Mouse (Mus musculus) CH12.LX (cell line): ENCODE results near the gene Phlpp2. TPM values are rescaled to one million over a fixed set of nuclear protein-coding genes. Genes with fewer than 3 reads are reported as not detected.
A peak's percentile ranks its signal among the peaks of the same experiment; 100 is the strongest.

Experiments used
- DNase-seq: peaks from one replicate; pipeline ENCODE4 v3.0.0-alpha.2; 2013; ENCODE audit errors: extremely low read depth
- H3K27ac ChIP-seq: 2 replicates; pipeline ENCODE4 v1.5.1; 2012; ENCODE audit warnings: low read depth, mild to moderate bottlenecking, control low read depth, moderate library complexity; ENCODE audit not compliant: insufficient read depth
- H3K27me3 ChIP-seq: replicated peaks from 2 replicates; pipeline ENCODE3; 2012; ENCODE audit warnings: inconsistent platforms
- H3K36me3 ChIP-seq, 2 experiments: replicated peaks in 1 of 2; 2 replicates each; pipeline versions ENCODE3 to v1.6.1; 2012; ENCODE audit warnings: inconsistent platforms in 1 of 2, low read length in 1 of 2, mild to moderate bottlenecking in 1 of 2, mixed read lengths in 1 of 2, moderate library complexity in 1 of 2; ENCODE audit not compliant: control insufficient read depth in 1 of 2, insufficient read depth in 1 of 2
- H3K4me1 ChIP-seq, 2 experiments: 2 replicates each; pipeline ENCODE4 v1.6.1; 2012; ENCODE audit warnings: inconsistent platforms in 1 of 2, moderate library complexity in 1 of 2; ENCODE audit not compliant: insufficient read depth in 2 of 2, control insufficient read depth in 1 of 2
- H3K4me2 ChIP-seq: 2 replicates; pipeline ENCODE4 v1.6.1; 2012; ENCODE audit warnings: low read depth, mild to moderate bottlenecking, control low read depth; ENCODE audit not compliant: poor library complexity, insufficient read depth, severe bottlenecking
- H3K4me3 ChIP-seq, 3 experiments: fragments of 150-350 bp in 1 of 3; sonication (generic) in 1 of 3; replicated peaks in 1 of 3; 2 replicates each; pipeline versions ENCODE3 to v1.5.1; 2011 to 2012; ENCODE audit warnings: low read depth in 2 of 3, low read length in 2 of 3, mild to moderate bottlenecking in 2 of 3, moderate library complexity in 2 of 3, control low read depth in 1 of 3, improper control_type of control experiment in 1 of 3, inconsistent platforms in 1 of 3, mixed read lengths in 1 of 3; ENCODE audit not compliant: poor library complexity in 1 of 3
- H3K79me2 ChIP-seq: replicated peaks from 2 replicates; pipeline ENCODE4 v1.6.1; 2012; ENCODE audit warnings: mild to moderate bottlenecking, moderate library complexity; ENCODE audit not compliant: control insufficient read depth, poor library complexity, insufficient read depth, severe bottlenecking; ENCODE audit errors: extremely low read depth
- H3K9ac ChIP-seq: 2 replicates; pipeline ENCODE4 v1.6.1; 2012; ENCODE audit warnings: low read depth, mild to moderate bottlenecking, control low read depth, moderate library complexity; ENCODE audit not compliant: insufficient read depth
- H3K9me3 ChIP-seq: replicated peaks from 2 replicates; pipeline ENCODE3; 2012; ENCODE audit warnings: low read length, inconsistent platforms, mixed read lengths
- BHLHE40 ChIP-seq: IDR thresholded peaks from 2 replicates; pipeline ENCODE4 v1.6.1; 2011; ENCODE audit warnings: mild to moderate bottlenecking, low read depth, low read length, improper control_type of control experiment
- CHD1 ChIP-seq: IDR thresholded peaks from 2 replicates; pipeline ENCODE4 v1.6.1; 2012; ENCODE audit warnings: low read depth, low read length, improper control_type of control experiment, inconsistent platforms
- CHD2 ChIP-seq: IDR thresholded peaks from 2 replicates; pipeline ENCODE4 v1.6.1; 2011; ENCODE audit warnings: low read length, improper control_type of control experiment
- CTCF ChIP-seq, 2 experiments: IDR thresholded peaks in 1 of 2; conservative IDR thresholded peaks in 1 of 2; 2 replicates each; pipeline ENCODE4 v1.5.1; 2011 to 2012; ENCODE audit warnings: low read depth in 2 of 2, low read length in 2 of 2, improper control_type of control experiment in 1 of 2, inconsistent platforms in 1 of 2, mild to moderate bottlenecking in 1 of 2, moderate library complexity in 1 of 2
- E2F4 ChIP-seq: IDR thresholded peaks from 2 replicates; pipeline ENCODE4 v1.6.1; 2011; ENCODE audit warnings: low read depth, low read length, improper control_type of control experiment; ENCODE audit not compliant: insufficient replicate concordance
- ELF1 ChIP-seq: IDR thresholded peaks from 2 replicates; pipeline ENCODE4 v1.6.1; 2014; ENCODE audit warnings: low read depth, mild to moderate bottlenecking, inconsistent platforms, low read length, improper control_type of control experiment
- EP300 ChIP-seq: IDR thresholded peaks from 2 replicates; pipeline ENCODE4 v1.6.1; 2011; ENCODE audit warnings: low read length, improper control_type of control experiment
- ETS1 ChIP-seq: conservative IDR thresholded peaks from 2 replicates; pipeline ENCODE4 v1.6.1; 2012; ENCODE audit warnings: low read depth, mild to moderate bottlenecking, inconsistent platforms, low read length, improper control_type of control experiment, moderate library complexity
- GABPA ChIP-seq: IDR thresholded peaks from 2 replicates; pipeline ENCODE4 v1.6.1; 2012; ENCODE audit warnings: low read depth, low read length, improper control_type of control experiment, inconsistent platforms; ENCODE audit not compliant: insufficient replicate concordance
- HCFC1 ChIP-seq: IDR thresholded peaks from 2 replicates; pipeline ENCODE4 v1.6.1; 2012; ENCODE audit warnings: low read depth, mild to moderate bottlenecking, inconsistent platforms, low read length, improper control_type of control experiment
- IRF4 ChIP-seq: IDR thresholded peaks from 2 replicates; pipeline ENCODE4 v1.6.1; 2014; ENCODE audit warnings: low read depth, mild to moderate bottlenecking, inconsistent platforms, low read length, improper control_type of control experiment
- JUN ChIP-seq: IDR thresholded peaks from 2 replicates; pipeline ENCODE4 v1.6.1; 2011; ENCODE audit warnings: low read depth, mild to moderate bottlenecking, low read length, improper control_type of control experiment, moderate library complexity; ENCODE audit not compliant: insufficient read depth
- KAT2A ChIP-seq: IDR thresholded peaks from 2 replicates; pipeline ENCODE4 v1.6.1; 2012; ENCODE audit warnings: low read length, improper control_type of control experiment, inconsistent platforms; ENCODE audit not compliant: insufficient replicate concordance
- MAFK ChIP-seq: IDR thresholded peaks from 2 replicates; pipeline ENCODE4 v1.6.1; 2011; ENCODE audit warnings: low read length, improper control_type of control experiment; ENCODE audit not compliant: insufficient replicate concordance
- MAX ChIP-seq: IDR thresholded peaks from 2 replicates; pipeline ENCODE4 v1.6.1; 2011; ENCODE audit warnings: low read length, improper control_type of control experiment
- MAZ ChIP-seq: IDR thresholded peaks from 2 replicates; pipeline ENCODE4 v1.6.1; 2012; ENCODE audit warnings: low read depth, mild to moderate bottlenecking, inconsistent platforms, low read length, improper control_type of control experiment, moderate library complexity
- MEF2A ChIP-seq: IDR thresholded peaks from 2 replicates; pipeline ENCODE4 v1.6.1; 2014; ENCODE audit warnings: low read depth, mild to moderate bottlenecking, inconsistent platforms, low read length, improper control_type of control experiment, borderline replicate concordance
- MXI1 ChIP-seq: IDR thresholded peaks from 2 replicates; pipeline ENCODE4 v1.6.1; 2011; ENCODE audit warnings: mild to moderate bottlenecking, low read depth, low read length, improper control_type of control experiment
- MYC ChIP-seq: IDR thresholded peaks from 2 replicates; pipeline ENCODE4 v1.6.1; 2011; ENCODE audit warnings: low read depth, mild to moderate bottlenecking, improper control_type of control experiment, low read length
- NELFE ChIP-seq: IDR thresholded peaks from 2 replicates; pipeline ENCODE4 v1.6.1; 2011; ENCODE audit warnings: low read depth, low read length, improper control_type of control experiment
- NRF1 ChIP-seq: IDR thresholded peaks from 2 replicates; pipeline ENCODE4 v1.6.1; 2014; ENCODE audit warnings: low read depth, mild to moderate bottlenecking, inconsistent platforms, low read length, improper control_type of control experiment, moderate library complexity
- PAX5 ChIP-seq: IDR thresholded peaks from 2 replicates; pipeline ENCODE4 v1.6.1; 2012; ENCODE audit warnings: low read length, inconsistent platforms, mixed read lengths
- POLR2A ChIP-seq: IDR thresholded peaks from 2 replicates; pipeline ENCODE4 v1.6.1; 2011; ENCODE audit warnings: low read depth, mild to moderate bottlenecking, improper control_type of control experiment, low read length
- POLR2AphosphoS2 ChIP-seq: IDR thresholded peaks from 2 replicates; pipeline ENCODE4 v1.6.1; 2011; ENCODE audit warnings: low read depth, low read length, improper control_type of control experiment
- RAD21 ChIP-seq: IDR thresholded peaks from 2 replicates; pipeline ENCODE4 v1.6.1; 2011; ENCODE audit warnings: low read depth, mild to moderate bottlenecking, low read length, improper control_type of control experiment, moderate library complexity
- SIN3A ChIP-seq: IDR thresholded peaks from 2 replicates; pipeline ENCODE4 v1.6.1; 2012; ENCODE audit warnings: low read length, improper control_type of control experiment, inconsistent platforms
- SMC3 ChIP-seq: IDR thresholded peaks from 2 replicates; pipeline ENCODE4 v1.6.1; 2011; ENCODE audit warnings: low read depth, low read length, improper control_type of control experiment
- TBP ChIP-seq: conservative IDR thresholded peaks from 2 replicates; pipeline ENCODE4 v1.6.1; 2011; ENCODE audit warnings: low read depth, low read length, improper control_type of control experiment
- TCF12 ChIP-seq: IDR thresholded peaks from 2 replicates; pipeline ENCODE4 v1.6.1; 2014; ENCODE audit warnings: low read depth, mild to moderate bottlenecking, inconsistent platforms, low read length, improper control_type of control experiment
- UBTF ChIP-seq: IDR thresholded peaks from 2 replicates; pipeline ENCODE4 v1.6.1; 2012; ENCODE audit warnings: low read depth, mild to moderate bottlenecking, inconsistent platforms, low read length, improper control_type of control experiment, moderate library complexity
- USF1 ChIP-seq: IDR thresholded peaks from 2 replicates; pipeline ENCODE4 v1.6.1; 2014; ENCODE audit warnings: low read depth, mild to moderate bottlenecking, inconsistent platforms, low read length, improper control_type of control experiment
- USF2 ChIP-seq: conservative IDR thresholded peaks from 2 replicates; pipeline ENCODE4 v1.6.1; 2011; ENCODE audit warnings: low read depth, low read length, improper control_type of control experiment
- ZC3H11A ChIP-seq: IDR thresholded peaks from 2 replicates; pipeline ENCODE4 v1.6.1; 2012; ENCODE audit warnings: low read depth, mild to moderate bottlenecking, inconsistent platforms, low read length, improper control_type of control experiment
- ZKSCAN1 ChIP-seq: IDR thresholded peaks from 2 replicates; pipeline ENCODE4 v1.6.1; 2012; ENCODE audit warnings: low read depth, inconsistent platforms, low read length, improper control_type of control experiment, borderline replicate concordance
- ZMIZ1 ChIP-seq: IDR thresholded peaks from 2 replicates; pipeline ENCODE4 v1.6.1; 2012; ENCODE audit warnings: low read depth, mild to moderate bottlenecking, inconsistent platforms, low read length, improper control_type of control experiment
- dilution Hi-C: fragments of 300-500 bp; cut with MboI; formaldehyde crosslinking; loops from 2 replicates; pipeline ENCODE4 v1.14.3; 2020; ENCODE audit warnings: low sequenced_read_pairs; ENCODE audit not compliant: extremely low pct_unique_long_range_greater_than_20kb, extremely low pct_ligation_motif_present
- in situ Hi-C: fragments of 300-500 bp; cut with MboI; formaldehyde crosslinking; loops from 3 replicates; pipeline ENCODE4 v1.14.3; 2019; ENCODE audit warnings: low sequenced_read_pairs, low pct_ligation_motif_present, low pct_unique_long_range_greater_than_20kb, mixed read lengths
- polyA plus RNA-seq: library from polyadenylated mRNA; unstranded; fragments of >175 nt; gene quantifications from 2 replicates; pipeline ENCODE4 v1.2.1, GENCODE M21; 2012; ENCODE audit warnings: low read depth; ENCODE audit not compliant: insufficient read length
- total RNA-seq, 2 experiments: library from RNA; depleted of rRNA; stranded (reverse); fragments of 300-350 nt in 1 of 2; fragments of >200 nt in 1 of 2; gene quantifications; 2 replicates each; pipeline ENCODE4 v1.2.3; 2012 to 2014

Phlpp2 gene
- total and polyA plus RNA-seq, 3 experiments, result 3.1 to 9.2 (median 3.5) TPM

DNA sequence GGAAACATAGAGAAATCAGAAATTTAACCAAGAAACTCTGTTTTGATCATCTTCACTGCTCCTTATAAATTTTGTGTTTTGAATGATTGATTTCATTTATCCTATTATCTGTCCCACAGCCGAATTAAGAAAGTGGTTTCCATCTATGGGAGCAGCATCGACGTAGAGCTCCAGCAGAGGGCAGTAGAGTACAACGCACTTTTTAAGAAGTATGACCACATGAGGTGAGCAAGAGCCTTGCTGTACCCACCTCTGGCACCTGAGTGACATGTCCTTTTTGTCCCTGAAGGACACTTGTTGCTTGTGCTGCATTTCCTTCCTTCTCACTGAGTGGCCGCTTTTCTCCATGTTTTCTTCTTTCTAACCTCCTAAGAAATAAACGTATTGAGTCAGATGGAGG is 14.9 kb upstream of the Phlpp2 start (continued):
- TF ChIP-seq IRF4, result peak; percentile 50; the same call in 1 of the 2 replicates
- no peak for TF ChIP-seq HCFC1
- peak; percentile 92 to 98 for TF ChIP-seq CTCF (conservative IDR thresholded peaks at IDR 0.05 in 1 of 2, IDR thresholded peaks at IDR 0.05 in 1 of 2; ENCODE audit: low read depth in 2 of 2, low read length in 2 of 2)
- TF ChIP-seq E2F4, result no peak
- no peak for TF ChIP-seq ZKSCAN1
- no peak for TF ChIP-seq EP300
- no peak for TF ChIP-seq CHD2
- TF ChIP-seq, all 38 proteins: peak for 16

DNA sequence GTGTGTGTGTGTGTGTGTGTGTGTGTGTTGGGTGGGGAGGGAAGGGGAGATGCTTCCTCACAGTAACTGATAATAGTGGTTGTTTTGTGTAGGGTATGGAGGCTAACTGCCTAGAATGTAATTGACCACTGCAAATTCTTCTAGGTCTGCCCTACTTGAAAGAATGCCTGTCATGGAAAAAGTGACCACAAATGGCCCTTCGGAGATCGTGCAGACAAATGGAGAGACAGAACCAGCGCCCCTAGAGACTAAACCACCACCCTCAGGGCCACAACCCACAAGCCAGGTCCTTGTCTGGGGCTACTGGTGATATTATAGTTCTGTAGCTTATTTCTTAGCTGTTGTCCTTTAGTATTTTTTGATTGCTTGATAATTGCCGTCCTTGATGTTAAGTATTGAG is 13.8 kb upstream of the Phlpp2 start:
- Histone ChIP-seq H3K4me3 (peak overlapping the region in 1 of 3 experiments; percentile 42), H3K9me3 (no peaks in the 10 kb centered on the region), H3K9ac (no peak overlapping the region), H3K27me3 (no peaks in the 10 kb centered on the region), H3K79me2 (no peaks in the 10 kb centered on the region), H3K4me2 (no peak overlapping the region), H3K4me1 (peaks cover 2 to 17% of the 10 kb centered on the region in 2 experiments), H3K36me3 (peaks cover 37 to 82% of the 10 kb centered on the region in 2 experiments), H3K27ac (no peak overlapping the region)
- DNase-seq, result peak; percentile 73
- dilution Hi-C loops, result no loop called here
- in situ Hi-C loops, result loop anchor here (5.0 to 10.0 kb wide), 2 partner anchors 68 to 150 kb away; no protein-coding TSS in a partner anchor
- TF ChIP-seq HCFC1 (no peak), MXI1 (no peak; the same call in 1 of the 2 replicates), MEF2A (peak; percentile 70; the same call in 1 of the 2 replicates), NRF1 (no peak), TCF12 (0 out of 2 replicates have a peak, but pooled peaks have one; percentile 43), MAX (no peak), E2F4 (no peak), MAFK (peak; percentile 60; the same call in 1 of the 2 replicates), ETS1 (peak; percentile 61), MYC (peak; percentile 60; the same call in 1 of the 2 replicates), ZC3H11A (no peak), CTCF (conservative IDR thresholded peaks at IDR 0.05 in 1 of 2, IDR thresholded peaks at IDR 0.05 in 1 of 2; ENCODE audit: low read depth in 2 of 2, low read length in 2 of 2) (peak in 1 of 2 experiments; percentile 49; a peak in 2 of 4 replicates), TBP (no peak), POLR2AphosphoS2 (no peak), ZMIZ1 (no peak), KAT2A (no peak), EP300 (peak; percentile 82), BHLHE40 (peak; percentile 76), ELF1 (no peak), SIN3A (peak; percentile 54; the same call in 1 of the 2 replicates), SMC3 (0 out of 2 replicates have a peak, but pooled peaks have one; percentile 18), POLR2A (no peak), MAZ (0 out of 2 replicates have a peak, but pooled peaks have one; percentile 42), CHD2 (0 out of 2 replicates have a peak, but pooled peaks have one; percentile 26), RAD21 (no peak; the same call in 1 of the 2 replicates), USF1 (no peak), PAX5 (no peak), CHD1 (no peak), USF2 (no peak), ZKSCAN1 (no peak), JUN (peak; percentile 88), GABPA (no peak), IRF4 (peak; percentile 66), UBTF (no peak), NELFE (no peak)
